Mouse (Mus musculus) fibroblast of lung, adult 2 months (primary cell): ENCODE results near the gene Irf9.

Experiments used
- DNase-seq: peaks from one replicate; pipeline ENCODE4 v3.0.0-alpha.2; 2011; ENCODE audit warnings: low read depth

Irf9 gene

GRCm38 (mm10) chr14:55615876-55616275 lies 12.5 kb downstream of the Irf9 start:
- DNase-seq, result no peak

GRCm38 (mm10) chr14:55616844-55617243 lies 13.5 kb downstream of the Irf9 start:
- DNase-seq, result no peak

GRCm38 (mm10) chr14:55617822-55618221 lies 14.5 kb downstream of the Irf9 start, which contains the start of gene Rec8:
TSS of gene Rec8 (plus strand) at chr14:55618037.
- no peak for DNase-seq

GRCm38 (mm10) chr14:55618486-55619195 lies 15.3 kb downstream of the Irf9 start:
- DNase-seq, result no peak

GRCm38 (mm10) chr14:55628077-55628827 lies 24.9 kb downstream of the Irf9 start:
- no peak for DNase-seq

- no peak for DNase-seq
Measured at GRCm38 (mm10) chr14:55629312-55629711, 25.9 kb downstream of the Irf9 start.

GRCm38 (mm10) chr14:55634874-55635522 lies 31.6 kb downstream of the Irf9 start:
- no peak for DNase-seq

- DNase-seq, result peak; percentile 87
Measured at GRCm38 (mm10) chr14:55635523-55636007, 32.2 kb downstream of the Irf9 start, which contains the start of gene Ipo4. TSS of gene Ipo4 (minus strand) at chr14:55635957.

GRCm38 (mm10) chr14:55637795-55638194 lies 34.4 kb downstream of the Irf9 start, which contains the start of gene Gm49378:
TSS of gene Gm49378 (minus strand) at chr14:55637895.
- DNase-seq, result no peak

- DNase-seq, result no peak
Measured at GRCm38 (mm10) chr14:55640816-55641215, 37.4 kb downstream of the Irf9 start.

GRCm38 (mm10) chr14:55641291-55641690 lies 37.9 kb downstream of the Irf9 start:
- no peak for DNase-seq

GRCm38 (mm10) chr14:55642679-55643059 lies 39.3 kb downstream of the Irf9 start:
- DNase-seq, result no peak

- DNase-seq, result peak; percentile 63
Measured at GRCm38 (mm10) chr14:55643060-55643907, 39.9 kb downstream of the Irf9 start, which contains the start of gene Tm9sf1. TSS of gene Tm9sf1 (minus strand) at chr14:55643806.

GRCm38 (mm10) chr14:55644261-55644888 lies 41.0 kb downstream of the Irf9 start:
- DNase-seq, result peak; percentile 29

GRCm38 (mm10) chr14:55649884-55650283 lies 46.5 kb downstream of the Irf9 start, which contains the start of gene Tssk4:
TSS of gene Tssk4 (plus strand) at chr14:55650184.
- DNase-seq, result no peak

- DNase-seq, result no peak
Measured at GRCm38 (mm10) chr14:55651528-55651927, 48.2 kb downstream of the Irf9 start.

GRCm38 (mm10) chr14:55656935-55657334 lies 53.6 kb downstream of the Irf9 start:
- DNase-seq, result no peak

GRCm38 (mm10) chr14:55658011-55658410 lies 54.6 kb downstream of the Irf9 start:
- no peak for DNase-seq
